Mouse (Mus musculus) cerebellum, adult 8-10 months (tissue): Measurements from ENCODE around the gene Isca2.
A peak's percentile ranks its signal among the peaks of the same experiment; 100 is the strongest.

ENCODE experiments used
- DNase-seq: peaks from one replicate; pipeline ENCODE4 v3.0.0; 2022

Isca2 gene

DNA sequence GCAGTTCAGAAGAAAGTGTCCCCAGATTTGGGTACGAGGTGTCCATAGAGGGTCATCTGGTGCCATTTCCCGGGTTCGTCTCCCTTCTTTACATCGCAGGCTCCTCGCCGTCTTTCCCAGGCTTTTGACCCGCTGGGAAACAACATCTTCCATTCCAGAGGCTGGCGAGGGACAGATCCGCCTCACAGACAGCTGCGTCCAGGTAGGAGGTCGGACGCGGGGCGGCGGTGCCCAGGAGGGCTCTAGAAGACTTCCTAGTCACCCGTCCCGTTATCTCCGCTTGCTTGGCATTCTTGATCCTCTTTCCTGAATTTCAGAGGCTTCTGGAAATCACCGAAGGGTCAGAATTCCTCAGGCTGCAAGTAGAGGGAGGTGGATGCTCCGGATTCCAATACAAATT is 425 bp downstream of the Isca2 start:
- DNase-seq = no peak

GRCm38 (mm10) chr12:84774376-84774775 is 1.3 kb downstream of the Isca2 start:
- DNase-seq = no peak

DNA sequence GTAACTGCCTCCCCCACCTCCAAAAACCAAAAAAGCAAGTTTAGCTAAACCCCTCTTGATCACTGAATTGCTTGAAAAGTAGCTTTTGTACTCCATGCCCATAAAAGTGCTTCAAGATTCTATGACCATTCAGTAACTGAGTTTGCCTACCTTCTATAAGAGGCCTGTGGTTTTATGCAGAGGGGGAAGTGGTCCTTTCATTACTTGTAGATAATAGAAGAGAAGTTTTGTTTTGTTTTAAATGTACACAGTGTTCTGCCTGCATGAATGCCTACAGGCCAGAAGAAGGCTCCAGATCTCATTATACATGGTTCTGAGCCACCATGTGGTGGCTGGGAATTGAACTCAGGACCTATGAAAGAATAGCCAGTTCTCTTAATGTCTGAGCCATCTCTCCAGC is 3.2 kb downstream of the Isca2 start:
- no peak for DNase-seq

- peak; percentile 91 for DNase-seq
Observed at GRCm38 (mm10) chr12:84784604-84785381, 11.7 kb downstream of the Isca2 start.

DNA sequence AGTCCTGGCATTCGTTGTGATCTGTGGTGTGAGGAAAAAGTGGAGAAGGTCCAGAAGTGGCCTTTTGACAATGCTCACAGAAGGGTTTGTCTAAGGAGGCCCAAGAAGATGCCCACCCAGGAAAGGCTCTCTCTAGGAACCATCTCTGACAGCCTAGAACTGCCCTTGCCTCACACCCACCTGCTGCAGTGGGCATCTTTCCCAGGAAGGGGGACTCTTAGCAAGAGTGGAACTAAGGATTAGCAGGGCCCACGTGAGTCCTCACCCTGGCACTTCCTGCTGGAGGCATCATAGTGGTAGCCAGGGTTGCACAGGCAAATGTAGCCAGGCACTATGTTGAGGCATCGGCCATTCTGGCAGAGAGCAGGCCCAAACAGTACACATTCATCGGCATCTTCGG is 13.0 kb downstream of the Isca2 start:
- no peak for DNase-seq

DNA sequence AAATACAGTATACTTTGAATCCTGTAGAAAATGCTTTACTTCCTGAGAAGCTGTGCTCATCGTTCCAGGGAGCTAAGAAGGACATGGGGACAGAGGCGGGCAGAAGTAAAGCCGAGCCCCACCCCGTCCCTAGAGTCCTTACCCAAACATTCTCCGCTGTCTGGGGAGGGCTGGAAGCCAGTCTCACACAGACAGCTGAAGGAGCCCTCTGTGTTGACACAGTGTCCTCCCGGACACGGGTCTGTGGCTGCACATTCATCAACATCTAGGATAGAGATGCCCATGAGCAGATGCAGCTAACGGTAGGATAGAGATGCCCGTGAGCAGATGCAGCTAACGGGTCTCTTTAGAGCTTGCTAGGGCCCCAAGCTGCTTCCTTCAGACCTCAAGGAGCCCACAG is 17.8 kb downstream of the Isca2 start:
- no peak for DNase-seq

GRCm38 (mm10) chr12:84792629-84793028 is 19.6 kb downstream of the Isca2 start:
- no peak for DNase-seq

DNA sequence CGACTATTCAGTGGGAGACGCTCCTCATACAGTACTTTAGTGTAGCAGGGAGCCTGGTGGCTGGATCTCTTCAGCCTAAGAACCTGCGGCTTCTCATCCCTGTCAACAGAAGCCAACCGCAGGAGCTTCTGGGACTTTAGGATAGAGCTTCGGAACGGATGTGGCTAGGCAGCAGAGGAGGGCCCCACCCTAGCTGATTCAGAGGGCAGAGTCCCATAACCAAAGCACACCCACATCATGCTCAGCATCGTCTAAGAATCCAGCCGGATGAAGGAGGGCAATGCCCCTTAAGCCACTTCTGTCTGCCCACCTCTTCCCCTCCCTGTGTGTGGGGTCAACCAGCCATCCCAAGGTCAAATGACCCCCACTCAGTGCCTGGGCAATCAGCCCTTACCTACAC is 21.6 kb downstream of the Isca2 start:
- DNase-seq = no peak

- no peak for DNase-seq
Observed at GRCm38 (mm10) chr12:84799086-84799485, 26.0 kb downstream of the Isca2 start.

- DNase-seq = no peak
Observed at GRCm38 (mm10) chr12:84800419-84800818, 27.4 kb downstream of the Isca2 start.

GRCm38 (mm10) chr12:84801532-84802110 is 28.6 kb downstream of the Isca2 start:
- no peak for DNase-seq

DNA sequence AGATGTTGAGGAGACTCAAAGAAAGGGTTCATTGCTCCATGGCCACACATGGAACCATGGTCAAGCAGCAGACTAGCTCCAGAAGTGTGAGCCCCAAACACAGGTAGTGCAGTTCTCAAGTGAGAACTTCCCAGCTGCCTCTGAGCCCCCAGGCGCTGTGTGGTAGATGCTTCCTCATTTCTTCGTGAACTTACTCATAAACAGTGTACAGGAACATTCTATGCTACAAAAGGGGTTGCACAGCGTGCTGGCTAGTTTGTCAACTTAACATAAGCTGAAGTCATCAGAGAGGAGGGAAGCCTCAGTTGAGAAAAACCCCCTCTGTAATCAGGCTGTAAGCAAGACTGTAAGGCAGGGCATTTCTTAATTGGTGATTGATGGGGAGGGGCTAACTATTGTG is 29.6 kb downstream of the Isca2 start:
- no peak for DNase-seq

GRCm38 (mm10) chr12:84805228-84805842 is 32.3 kb downstream of the Isca2 start:
- no peak for DNase-seq

GRCm38 (mm10) chr12:84806010-84806409 is 33.0 kb downstream of the Isca2 start:
- no peak for DNase-seq

DNA sequence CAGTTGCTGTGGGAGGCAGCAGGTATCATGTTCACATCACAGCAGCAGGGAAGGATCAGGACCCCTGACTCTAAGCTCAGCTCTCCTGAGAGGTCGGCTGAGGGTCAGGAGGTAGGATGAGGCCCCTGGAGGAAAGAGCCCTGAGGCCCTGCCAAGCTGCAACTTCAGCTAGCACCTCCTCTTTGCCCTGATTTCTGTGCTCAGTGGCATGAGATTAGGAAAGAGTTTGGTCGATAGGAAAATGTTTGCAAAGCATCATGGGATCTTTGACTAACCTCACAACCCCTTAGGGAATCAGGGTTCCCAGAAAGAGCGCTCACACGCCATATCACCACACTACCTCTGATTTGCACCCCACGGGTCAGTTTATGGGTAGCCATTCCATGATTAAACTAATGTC is 33.7 kb downstream of the Isca2 start:
- no peak for DNase-seq

- peak; percentile 73 for DNase-seq
Observed at GRCm38 (mm10) chr12:84807351-84807750, 34.3 kb downstream of the Isca2 start.

DNA sequence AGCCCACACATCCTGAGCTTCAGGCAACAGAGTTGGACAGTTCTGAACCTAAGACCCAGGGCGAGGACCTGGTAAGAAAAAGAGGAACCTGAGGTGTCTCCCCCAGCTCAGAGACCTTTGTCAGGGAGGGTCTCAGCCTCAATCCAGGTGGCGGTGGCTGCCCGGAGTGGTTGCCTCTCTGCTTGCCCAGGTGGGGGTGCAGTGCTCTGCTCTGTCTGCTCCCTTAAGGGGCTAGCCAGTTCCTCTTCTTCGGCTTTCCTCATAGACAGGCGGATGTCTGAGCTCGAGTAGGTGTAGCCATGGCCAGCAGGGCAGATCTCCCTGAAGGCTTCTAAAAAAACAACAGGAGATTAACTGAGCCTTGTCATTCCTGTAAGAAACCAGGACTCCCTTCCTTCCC is 36.0 kb downstream of the Isca2 start:
- no peak for DNase-seq

DNA sequence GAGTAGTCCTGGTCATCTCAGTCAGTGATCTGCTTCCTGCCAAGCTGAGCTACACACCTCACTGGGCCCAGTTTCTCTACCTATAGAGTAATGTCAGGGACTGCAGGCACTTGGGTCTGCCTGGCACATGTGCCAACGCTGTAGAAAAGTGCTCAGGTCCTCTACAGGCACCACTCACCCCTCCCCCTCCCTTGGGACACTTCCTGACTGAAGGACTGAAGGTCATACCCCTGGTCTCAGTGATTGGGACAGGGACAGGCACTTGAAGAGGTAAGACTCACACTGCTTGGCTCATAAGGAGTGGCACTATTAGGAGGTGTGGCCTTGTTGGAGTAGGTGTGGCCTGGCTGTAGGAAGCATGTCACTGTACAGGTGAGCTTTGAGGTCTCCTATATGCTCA is 37.8 kb downstream of the Isca2 start:
- DNase-seq = no peak

- DNase-seq = no peak
Observed at GRCm38 (mm10) chr12:84811510-84811909, 38.5 kb downstream of the Isca2 start.

GRCm38 (mm10) chr12:84812004-84812403 is 39.0 kb downstream of the Isca2 start:
- DNase-seq = no peak

- no peak for DNase-seq
Observed at GRCm38 (mm10) chr12:84813773-84814172, 40.7 kb downstream of the Isca2 start.

DNA sequence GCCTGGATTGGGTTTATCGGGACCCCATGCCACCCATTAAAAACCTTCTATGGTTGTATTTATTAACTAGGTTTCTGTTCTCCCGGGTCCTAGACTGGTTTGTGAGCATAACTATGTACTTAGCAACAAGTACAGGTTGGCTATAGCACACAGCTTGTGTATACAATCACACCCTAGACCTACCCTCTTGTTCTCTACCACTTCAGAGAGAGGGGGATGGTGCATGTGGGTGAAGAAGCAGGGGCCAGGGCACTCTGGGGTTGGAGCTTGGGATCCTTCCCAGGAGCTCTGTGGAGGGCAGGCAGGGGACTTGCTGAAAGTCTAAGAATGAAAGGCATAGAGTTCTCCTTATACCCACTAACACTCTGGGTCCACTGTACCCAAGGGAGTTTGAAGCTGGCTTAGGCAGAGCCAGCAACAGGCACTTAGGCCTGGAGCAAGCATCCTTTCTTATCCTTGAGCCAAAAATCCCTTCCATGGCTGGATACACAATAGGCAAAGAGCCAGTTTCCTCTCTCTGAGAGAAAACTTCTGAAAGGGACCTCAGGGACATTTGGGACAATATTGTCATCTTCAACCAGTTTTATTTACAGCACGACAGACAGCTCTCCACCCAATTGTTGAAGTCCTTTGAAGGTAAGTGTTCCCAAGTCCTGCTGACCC is 41.7 kb downstream of the Isca2 start:
- no peak for DNase-seq

DNA sequence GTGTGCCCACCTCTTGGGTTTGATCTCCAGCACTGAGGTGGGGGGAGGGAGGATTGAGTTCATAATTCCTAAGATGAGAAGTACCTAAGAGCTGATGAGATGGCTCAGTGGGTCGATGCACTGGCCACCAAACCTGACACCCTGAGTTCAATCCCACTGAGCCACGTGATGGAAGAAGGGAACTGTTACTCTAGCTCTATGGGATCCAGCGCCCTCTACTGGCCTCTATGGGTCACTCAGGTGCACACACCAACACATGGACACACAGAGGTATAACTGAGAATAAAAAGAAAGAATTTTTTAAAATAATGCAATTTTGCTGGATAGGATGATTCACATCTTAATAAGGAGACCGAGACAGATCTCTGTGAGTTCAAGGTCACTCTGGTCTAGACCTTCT is 45.4 kb downstream of the Isca2 start:
- DNase-seq = no peak
